Mouse (Mus musculus): ENCODE data around the gene Gabrp. TPM values are rescaled to one million over a fixed set of nuclear protein-coding genes. Genes with fewer than 3 reads are reported as not detected.

Gene Gabrp
- polyA plus RNA-seq, 1 experiment from 2014 or later = 3.3 TPM

DNA sequence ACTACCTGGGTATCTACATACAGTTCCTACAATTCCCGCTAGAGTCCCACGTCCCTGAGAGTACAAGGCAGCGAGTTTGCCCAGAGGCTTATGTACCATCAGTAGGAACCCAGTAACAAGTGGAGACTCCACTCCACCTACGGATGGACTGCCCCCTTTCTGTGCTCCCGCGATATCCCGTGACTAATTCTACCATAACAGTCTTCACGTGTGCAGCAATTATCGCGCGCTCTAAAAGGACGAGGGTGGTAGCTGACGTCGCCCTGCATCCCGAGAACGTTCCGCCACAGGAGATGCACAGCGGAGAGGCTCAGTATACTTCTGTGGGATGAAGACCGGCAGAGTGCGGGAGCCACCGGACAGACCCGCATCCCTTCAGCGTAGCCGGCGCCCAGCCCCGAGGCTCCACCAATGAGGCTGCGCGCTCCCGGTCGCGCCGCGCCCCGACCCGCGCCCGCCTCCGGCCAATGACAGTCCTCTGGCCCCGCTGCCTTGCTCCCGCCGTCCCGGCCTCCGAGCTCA lies 65.8 kb downstream of the Gabrp start:
- Histone ChIP-seq H3K4me2 (replicated peaks) (peak overlapping the region; percentile 67), H3K4me1 (no peaks in the 10 kb centered on the region), H3K9ac (peak overlapping the region; percentile 93), H3K27ac (peak overlapping the region; percentile 89), H3K36me3 (no peaks in the 10 kb centered on the region), H3K9me3 (no peaks in the 10 kb centered on the region), H3K27me3 (replicated peaks) (no peaks in the 10 kb centered on the region), H3K4me3 (peak overlapping the region; percentile 91)
- WGBS = under 1% methylated on average over 43 of the region's 43 CpGs
- ATAC-seq (ENCODE audit: low FRiP score, low read depth) = peak; percentile 91

DNA sequence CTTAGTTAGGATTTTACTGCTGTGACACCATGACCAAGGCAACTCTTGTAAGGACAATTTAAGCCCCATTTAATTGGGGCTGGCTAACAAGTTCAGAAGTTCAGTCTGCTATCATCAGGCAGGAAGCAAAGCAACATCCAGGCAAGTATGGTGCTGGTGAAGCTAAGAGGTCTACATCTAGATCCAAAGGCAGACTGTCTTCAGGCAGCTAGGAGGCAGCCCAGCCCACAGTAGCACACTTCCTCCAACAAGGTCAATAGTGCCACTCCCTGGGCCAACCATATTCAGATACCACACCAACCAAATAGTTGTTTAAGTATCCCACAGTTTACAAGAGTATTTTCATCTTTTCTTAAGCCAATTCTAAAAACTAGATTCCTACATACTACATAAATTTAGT lies 69.4 kb downstream of the Gabrp start:
- ATAC-seq (ENCODE audit: low FRiP score, low read depth) = no peak
- no peak overlapping the region for H3K4me2 ChIP-seq (replicated peaks)
- no peak overlapping the region for H3K27ac ChIP-seq
- H3K27me3 ChIP-seq (replicated peaks) = no peaks in the 10 kb centered on the region
- no peaks in the 10 kb centered on the region for H3K36me3 ChIP-seq
- H3K9me3 ChIP-seq = no peaks in the 10 kb centered on the region
- no peak overlapping the region for H3K4me3 ChIP-seq
- H3K9ac ChIP-seq = no peak overlapping the region
- no peaks in the 10 kb centered on the region for H3K4me1 ChIP-seq

Other genes starting within 250 kb of the Gabrp start
- 13.5 and 14.1 TPM in 2 replicates for gene Ranbp17, start 65.2 kb downstream of the Gabrp start, polyA plus RNA-seq (2016; fragmentation: Nextera tagmentation; extraction: Ambion mirVana)
- gene D130052B06Rik, start 20.3 kb upstream of the Gabrp start, polyA plus RNA-seq (2016; fragmentation: Nextera tagmentation; extraction: Ambion mirVana) = 0.80 and 1.6 TPM in 2 replicates